Mouse (Mus musculus) gastrocnemius, adult 18-20 months (tissue): Measurements from ENCODE around the gene Recql5. TPM values are rescaled to one million over a fixed set of nuclear protein-coding genes. Genes with fewer than 3 reads are reported as not detected.

Source experiments
- DNase-seq: peaks from one replicate; pipeline ENCODE4 v3.0.0; 2021; ENCODE audit warnings: low spot score
- total RNA-seq, 2 experiments: library from RNA; stranded (reverse); gene quantifications; 2 replicates each; pipeline ENCODE4 v1.2.3; 2021

The Recql5 gene
- total RNA-seq, 2 experiments from 2014 or later: 6.5 to 7.2 TPM

- DNase-seq: no peak
Observed at GRCm38 (mm10) chr11:115941980-115942379, 8.7 kb upstream of the Recql5 start.

DNA sequence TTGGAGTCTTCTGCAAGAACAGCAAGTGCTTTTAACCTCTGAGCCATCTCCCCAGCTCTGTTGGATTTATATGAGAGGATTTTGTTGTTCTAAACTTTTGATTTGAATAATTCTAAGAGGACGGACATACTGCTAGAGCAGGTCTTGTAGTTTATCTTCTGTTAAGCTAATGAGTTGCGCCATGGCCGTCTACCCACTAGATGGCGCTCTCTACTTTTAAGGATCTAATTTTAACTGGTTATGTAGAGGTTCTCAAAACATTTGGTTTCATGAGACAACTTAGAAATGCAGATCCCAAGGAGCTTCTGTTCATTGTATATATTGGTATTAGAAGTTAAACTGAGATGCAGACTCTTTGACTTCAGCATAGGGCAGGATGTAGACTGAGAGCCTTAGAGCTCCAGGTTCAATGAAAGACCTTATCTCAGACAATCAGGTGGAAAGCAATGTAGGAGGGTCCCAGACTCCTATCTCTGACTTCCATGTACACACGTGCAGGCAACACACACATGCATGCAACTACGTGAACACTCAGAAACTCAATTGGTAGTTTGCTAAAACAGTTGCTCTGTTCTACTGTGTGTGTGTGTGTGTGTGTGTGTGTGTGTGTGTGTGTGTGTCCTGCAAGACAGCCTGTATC is 6.5 kb upstream of the Recql5 start:
- DNase-seq: peak; percentile 65

DNA sequence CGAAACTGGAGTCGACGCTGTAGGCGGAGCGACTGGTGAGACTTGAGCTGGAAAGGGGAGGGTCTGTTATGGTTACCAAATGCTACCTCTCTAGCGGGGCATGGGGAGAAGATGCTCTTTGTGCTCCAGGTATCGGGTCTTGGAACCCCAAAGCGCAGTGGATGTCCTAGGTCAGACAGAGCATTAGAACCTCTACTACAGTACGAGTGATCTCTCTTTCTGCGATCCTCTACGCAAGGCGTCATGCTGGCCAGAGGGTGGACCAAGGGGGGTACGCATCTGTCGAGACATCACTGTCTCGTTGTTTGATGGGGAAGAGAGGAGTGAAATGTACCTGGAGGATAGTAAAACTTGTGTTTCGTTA is 452 bp upstream of the Recql5 start:
- no peak for DNase-seq

DNA sequence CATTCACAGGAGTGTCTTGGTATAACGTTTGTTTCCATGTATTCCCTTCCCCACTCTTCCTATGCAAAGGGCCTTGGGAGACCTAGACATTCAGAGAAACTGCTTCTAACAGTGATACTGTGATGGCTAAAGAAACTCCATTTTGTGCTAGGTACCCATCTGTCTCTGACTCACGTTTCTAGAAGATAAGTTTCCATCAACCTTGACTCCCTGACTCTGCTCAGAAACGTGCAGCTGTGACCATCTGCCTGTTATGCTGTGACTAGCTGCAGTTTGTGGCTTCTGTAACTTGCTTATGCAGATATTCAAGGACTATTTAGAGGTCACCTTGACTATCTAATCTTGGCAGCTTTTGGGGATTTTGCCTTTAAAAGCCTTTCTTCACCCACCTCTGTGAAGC is 2.0 kb downstream of the Recql5 start:
- no peak for DNase-seq

GRCm38 (mm10) chr11:115929818-115930217 is 3.5 kb downstream of the Recql5 start:
- DNase-seq: no peak

- no peak for DNase-seq
Observed at GRCm38 (mm10) chr11:115929031-115929430, 4.2 kb downstream of the Recql5 start.

DNA sequence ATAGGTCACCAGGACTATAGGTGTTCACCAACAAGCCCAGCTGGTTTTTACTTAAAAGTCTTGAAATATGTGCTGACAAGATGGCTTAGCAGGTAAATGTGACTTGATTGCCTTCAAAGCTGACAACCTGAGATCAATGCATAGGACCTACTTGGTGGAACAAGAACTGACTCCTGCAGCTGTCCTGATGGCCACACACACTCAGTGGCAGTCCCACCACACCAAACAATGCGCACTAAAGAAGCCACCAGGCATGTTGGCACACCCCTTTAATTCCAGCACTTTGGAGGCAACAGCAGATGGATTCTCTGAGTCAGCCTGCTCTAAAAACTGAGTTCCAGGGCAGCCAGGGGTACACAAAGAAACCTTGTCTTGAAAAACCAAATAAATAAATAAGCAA is 11.3 kb downstream of the Recql5 start:
- DNase-seq: no peak

DNA sequence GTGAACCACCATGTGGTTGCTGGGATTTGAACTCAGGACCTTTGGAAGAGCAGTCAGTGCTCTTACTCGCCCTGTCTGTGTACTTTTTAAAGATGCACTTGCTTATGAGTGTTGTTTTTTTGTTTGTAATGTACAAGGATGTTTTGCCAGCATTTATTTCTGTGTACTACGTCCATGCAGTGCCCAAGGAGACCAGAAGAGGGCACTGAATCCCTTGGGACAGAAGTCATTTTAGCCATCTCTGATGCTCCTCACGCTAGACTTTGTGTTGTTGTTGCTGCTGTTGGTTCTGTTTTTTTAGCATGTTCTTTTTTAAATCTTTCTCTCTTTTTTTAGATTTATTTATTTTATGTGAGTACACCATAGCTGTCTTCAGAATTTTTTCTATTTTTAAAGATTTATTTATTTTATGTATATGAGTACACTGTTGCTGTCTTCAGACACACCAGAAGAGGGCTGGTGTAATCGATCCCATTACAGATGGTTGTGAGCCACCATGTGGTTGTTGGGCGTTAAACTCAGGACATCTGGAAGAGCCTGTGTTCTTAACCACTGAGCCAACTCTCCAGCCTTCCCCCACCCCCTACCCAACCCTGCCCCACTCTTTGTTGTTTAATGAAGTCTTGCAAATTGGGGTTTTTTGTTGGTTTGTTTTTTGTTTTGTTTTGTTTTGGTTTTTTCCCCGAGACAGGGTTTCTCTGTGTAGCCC is 13.0 kb downstream of the Recql5 start:
- no peak for DNase-seq

DNA sequence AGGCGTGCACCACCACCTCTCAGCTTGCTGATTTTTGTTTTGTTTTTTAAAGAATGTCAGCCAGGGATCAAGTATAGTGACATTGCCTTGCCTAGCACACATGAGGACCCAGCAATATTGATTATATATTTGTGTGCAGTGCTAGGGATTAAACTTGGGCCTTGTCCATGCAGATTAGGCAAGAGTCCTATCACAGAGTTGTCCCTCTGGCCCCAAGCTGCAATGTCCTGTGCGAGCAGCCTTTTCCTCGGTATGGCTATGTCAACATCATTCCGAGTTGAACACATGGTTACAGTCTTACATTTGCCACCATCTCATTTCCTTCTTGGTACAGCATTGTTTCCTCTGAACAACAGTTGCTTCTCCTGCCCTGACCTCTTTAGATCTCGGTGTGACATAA is 14.2 kb downstream of the Recql5 start:
- no peak for DNase-seq

- DNase-seq: no peak
Observed at GRCm38 (mm10) chr11:115918637-115919036, 14.6 kb downstream of the Recql5 start.

- no peak for DNase-seq
Observed at GRCm38 (mm10) chr11:115916579-115916978, 16.7 kb downstream of the Recql5 start.

- DNase-seq: no peak
Observed at GRCm38 (mm10) chr11:115911632-115912376, 21.5 kb downstream of the Recql5 start, which contains the start of gene Smim6. Smim6 (plus strand) TSS chr11:115912017.

GRCm38 (mm10) chr11:115911134-115911561 is 22.1 kb downstream of the Recql5 start:
- DNase-seq: no peak

- DNase-seq: no peak
Observed at GRCm38 (mm10) chr11:115906521-115906920, 26.8 kb downstream of the Recql5 start.

GRCm38 (mm10) chr11:115906116-115906515 is 27.2 kb downstream of the Recql5 start:
- no peak for DNase-seq

- no peak for DNase-seq
Observed at GRCm38 (mm10) chr11:115904956-115905790, 28.1 kb downstream of the Recql5 start.

GRCm38 (mm10) chr11:115904231-115904955 is 28.9 kb downstream of the Recql5 start:
- no peak for DNase-seq

DNA sequence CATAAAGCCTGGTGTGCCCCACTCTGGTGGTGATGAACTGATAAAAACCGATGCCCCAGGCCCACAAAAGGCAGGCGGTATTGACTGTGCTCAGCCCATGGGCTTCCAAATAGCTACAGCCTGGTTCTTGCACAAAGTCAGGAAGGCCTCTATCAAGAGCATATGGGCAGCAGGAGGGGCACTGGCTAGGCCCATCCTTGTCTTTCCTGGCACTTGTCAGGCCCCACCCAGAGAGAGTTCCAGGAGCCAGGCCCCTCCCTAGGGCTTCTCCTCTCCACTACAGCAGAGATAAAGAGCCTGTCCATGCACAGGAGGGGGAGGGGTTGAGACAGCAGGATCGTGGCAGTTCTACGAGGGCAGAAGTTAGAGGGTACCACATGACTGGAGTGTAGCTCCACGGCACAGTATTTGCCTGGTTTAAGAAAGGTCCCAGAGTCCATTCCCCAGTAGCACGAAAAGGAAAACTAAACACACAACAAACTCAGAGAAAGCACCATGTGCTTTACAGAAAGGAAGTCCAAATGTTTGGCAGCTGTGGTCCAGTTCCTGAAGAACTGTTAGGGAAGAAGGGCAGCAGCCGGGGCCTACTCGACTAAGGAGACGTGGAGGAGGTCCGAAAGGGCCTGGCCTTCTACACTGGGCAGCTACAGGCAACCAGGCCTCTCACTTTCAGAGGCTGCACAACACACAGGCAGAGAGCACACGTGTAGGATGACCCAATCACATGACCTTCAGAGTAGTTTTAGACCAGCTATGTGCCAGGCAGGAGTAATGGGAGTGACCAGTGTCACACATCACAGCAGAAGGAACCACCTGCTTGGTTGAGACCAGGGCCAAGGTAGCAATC is 29.7 kb downstream of the Recql5 start:
- no peak for DNase-seq

DNA sequence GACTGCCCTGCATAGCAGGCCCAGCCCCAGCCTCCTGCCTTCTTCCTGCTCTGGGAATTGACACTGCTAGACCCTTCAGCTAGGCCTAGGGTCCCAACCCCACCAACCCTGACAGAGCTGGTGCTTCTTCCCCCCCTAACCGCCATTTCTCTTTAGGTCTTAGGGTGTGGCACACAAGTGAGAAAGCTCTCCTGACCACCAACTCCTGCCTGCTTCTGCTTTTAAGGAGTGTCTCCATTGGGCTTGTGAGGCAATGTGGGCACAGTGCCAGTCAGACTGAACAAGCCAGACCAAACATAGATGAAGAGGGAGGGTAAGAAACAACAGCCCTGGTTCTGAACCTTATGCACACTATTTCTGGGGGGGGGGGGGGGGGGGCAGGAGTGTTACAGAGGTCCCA is 30.4 kb downstream of the Recql5 start:
- peak; percentile 42 for DNase-seq

- peak; percentile 19 for DNase-seq
Observed at GRCm38 (mm10) chr11:115902177-115902576, 31.1 kb downstream of the Recql5 start.
